Mouse (Mus musculus) kidney, adult 11 months (tissue): ENCODE data around the gene Fgl2.
A peak's percentile ranks its signal among the peaks of the same experiment; 100 is the strongest.

Experiments used
- DNase-seq: peaks from one replicate; pipeline ENCODE4 v3.0.0; 2022

Fgl2 gene

DNA sequence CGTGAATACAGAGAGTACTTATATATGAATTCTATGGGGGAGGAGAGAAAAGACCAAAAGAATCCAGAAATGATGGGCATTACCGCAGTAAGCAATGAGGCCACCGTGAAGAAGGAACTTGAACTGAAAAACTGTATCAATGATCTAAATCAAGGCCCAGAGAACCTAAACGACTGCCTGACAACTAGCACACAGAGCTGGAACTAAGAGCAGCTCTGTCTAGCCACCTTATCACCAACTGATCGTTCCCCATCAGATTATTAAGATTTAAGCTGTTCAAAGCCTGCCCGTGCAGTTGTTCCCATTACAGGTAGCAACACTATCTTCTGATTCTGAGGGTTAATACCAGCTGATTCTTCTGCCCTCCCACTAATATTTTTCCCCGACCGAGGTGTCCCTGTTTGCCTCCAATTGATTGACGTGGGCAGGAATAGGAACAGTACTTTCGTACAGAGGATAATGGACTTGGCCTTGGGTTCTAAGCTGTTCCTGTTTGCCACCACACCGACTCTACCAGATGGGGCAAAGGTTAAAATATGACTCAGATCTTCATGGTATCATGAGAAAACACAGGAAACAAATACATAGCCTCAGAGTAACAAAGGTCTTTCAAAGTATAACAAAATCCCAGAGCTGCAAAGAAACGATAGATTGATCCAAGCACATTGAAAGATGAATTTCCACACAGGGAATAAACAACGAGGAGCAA lies 12.0 kb downstream of the Fgl2 start:
- DNase-seq = no peak

DNA sequence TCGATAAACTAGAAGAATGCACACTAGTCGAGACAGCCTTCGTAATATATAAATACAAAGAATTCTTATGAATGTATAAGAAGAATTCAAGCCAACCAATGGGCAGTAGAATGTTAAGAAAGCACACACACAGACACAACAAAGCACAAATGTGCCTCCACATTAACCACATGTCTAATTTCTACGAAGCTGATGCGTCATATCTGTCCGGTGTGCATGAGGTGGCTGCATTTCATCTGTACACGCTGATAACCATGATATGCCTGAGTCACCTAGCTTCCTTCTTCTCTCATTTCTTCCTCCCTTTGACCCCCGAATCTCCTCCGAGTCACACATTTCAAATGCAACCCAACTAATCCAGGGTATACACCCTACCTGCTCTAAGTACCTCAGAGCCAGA lies 12.5 kb downstream of the Fgl2 start:
- DNase-seq = no peak

DNA sequence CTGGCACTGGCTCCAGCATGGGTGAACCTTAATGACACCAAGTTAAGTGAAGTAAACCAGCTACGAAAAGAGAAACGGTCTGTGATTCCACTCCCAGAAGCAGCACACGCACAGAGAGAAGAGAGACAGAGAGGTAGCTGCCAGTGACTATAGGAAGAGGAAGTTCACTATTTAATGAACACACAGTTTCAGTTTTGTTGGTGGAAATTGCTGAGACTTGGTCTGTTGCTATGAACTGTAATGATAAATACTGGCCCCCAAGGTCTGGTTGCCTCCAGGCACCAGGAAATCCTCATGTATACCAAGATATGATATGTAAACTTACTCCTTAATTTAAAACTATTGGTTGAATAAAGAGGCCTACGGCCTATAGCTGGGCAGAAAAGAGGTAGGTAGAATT lies 14.0 kb downstream of the Fgl2 start:
- no peak for DNase-seq

DNA sequence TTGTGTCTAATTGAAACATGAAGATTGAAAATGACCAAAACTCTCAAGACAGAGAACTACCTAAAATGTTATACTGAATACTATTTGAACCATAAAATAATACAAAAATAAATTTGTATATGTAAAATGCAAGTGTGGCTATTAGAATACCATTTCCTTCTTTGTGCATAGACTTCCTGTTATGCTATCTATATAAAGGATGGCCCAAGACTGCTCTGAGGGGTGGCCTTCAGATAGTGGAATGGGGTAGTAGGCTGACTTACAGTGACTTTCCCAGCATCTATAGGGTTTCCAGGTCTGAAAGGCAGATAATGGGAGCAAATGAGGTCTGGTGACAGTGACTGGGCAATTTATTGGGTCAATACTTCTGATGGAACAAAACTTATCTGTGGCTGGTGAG lies 14.9 kb downstream of the Fgl2 start:
- no peak for DNase-seq

DNA sequence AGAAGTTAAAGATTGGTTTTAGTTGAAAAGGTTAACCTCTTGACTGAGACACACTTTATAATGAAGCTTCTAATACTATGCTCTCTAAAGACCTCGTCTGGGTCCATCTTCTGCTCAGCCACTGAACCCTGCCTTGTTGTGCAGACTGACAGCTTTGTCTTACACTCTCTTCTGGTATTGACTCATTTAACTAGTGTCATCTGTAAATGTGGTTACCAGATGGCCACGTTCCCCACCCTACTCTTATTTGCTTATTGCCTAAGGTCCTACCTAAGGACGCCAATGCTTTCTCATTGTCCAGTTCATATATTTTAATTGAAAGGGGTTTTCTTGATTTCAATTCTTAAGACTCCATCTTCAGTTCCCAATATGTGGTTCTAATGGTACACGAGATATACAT lies 16.4 kb downstream of the Fgl2 start:
- DNase-seq = no peak

DNA sequence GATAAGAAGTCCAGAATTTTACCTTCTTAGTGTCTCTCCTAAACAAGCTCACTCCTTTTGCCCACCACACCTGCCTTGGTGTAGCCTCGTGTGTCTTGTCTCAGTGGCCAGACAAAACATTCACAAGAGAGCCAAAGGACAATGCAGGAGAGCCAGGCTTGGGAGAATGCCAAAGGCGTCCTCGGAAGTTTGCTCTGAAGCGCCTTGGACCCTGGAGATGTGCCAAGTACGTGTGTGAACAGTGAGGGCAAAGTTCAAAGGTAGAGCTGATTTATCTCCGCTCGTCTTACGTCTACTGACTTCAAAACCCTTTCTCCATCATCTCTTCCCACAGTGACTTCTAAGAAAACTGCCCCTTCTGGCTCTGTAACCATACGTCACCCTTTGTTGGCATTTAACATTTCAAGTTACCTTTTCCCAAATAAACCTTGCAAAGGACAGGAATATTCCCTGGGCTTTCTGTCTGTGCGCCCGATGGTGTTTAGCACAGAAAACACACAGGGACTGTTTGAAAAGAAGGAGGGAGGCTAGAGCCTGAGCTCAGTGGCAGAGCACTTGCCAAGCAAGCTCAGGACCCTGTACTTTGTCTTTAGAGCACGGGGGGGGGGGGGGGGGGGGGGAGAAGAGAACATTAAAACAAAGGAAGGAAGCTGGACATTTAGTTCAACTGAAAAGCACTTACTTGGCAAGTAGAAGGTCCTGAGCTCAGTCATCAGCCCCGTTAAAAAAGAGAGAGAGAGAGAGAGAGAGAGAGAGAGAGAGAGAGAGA lies 19.4 kb downstream of the Fgl2 start:
- DNase-seq = peak; percentile 72

DNA sequence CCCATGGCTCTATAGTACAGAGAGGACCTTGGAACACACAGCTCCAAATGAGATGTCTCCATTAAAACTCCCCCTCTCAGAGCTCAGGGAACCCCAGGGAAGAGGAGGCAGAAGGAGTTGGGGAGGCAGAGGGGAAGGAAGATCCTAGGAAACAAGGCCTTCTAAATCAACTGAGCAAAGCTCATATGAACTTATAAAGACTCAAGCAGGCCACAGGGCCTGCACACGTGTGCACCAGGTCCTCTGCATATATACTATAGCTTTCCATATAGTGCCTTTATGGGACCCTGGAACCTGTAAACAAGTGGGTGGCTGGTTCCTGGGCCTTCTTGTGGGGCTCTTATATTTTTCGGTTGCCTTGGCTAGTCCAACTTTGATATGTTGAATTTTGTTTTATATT lies 22.1 kb downstream of the Fgl2 start:
- DNase-seq = no peak

DNA sequence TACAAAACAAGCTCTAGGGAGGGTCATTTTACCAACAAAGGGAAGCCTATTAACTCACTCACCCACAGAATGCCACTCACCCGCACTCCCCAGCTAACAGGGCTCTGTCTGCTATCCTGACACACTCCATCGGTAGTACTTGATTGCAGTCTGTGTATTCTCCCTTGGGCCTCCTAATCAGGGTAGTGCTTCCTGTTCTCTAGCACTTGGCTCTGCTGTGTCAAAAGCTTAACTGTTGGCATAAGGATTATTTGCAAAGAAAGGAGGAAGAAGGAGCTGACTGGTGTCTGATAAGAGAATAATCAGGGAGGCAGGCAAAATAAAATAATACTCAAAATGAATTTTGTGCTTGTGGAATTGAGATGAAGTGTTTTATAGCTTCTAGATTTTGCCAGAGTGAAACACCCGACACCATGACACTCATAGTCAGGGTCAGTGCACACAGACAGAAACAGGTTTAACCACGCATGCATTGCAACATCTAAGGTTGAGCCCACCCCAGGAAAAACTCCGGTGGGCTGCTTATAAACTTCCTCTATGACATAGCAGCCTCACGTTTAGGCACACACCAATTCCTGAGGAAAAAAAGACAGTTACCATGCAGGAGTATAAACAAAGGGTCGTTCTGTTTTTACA lies 22.9 kb downstream of the Fgl2 start:
- DNase-seq = no peak

DNA sequence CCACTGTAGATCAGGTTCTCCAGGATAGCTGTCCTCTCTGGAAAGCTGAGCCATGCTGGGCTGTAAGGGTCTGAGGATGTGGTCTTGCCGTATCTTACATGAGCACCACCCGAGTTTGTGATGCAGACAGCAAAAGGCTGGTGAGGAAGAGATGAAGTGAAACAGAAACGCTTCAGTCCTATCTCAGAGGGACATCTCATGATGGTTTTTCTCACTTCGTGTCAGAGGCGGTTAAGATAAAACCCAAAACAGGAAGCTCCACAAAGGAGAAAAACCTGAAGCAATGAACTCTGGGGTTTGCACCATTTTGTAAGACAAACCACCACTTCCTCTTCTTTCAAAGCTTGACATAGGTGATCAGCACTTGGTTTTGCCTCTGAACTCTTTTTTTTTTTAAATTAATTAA lies 38.8 kb downstream of the Fgl2 start:
- DNase-seq = no peak

DNA sequence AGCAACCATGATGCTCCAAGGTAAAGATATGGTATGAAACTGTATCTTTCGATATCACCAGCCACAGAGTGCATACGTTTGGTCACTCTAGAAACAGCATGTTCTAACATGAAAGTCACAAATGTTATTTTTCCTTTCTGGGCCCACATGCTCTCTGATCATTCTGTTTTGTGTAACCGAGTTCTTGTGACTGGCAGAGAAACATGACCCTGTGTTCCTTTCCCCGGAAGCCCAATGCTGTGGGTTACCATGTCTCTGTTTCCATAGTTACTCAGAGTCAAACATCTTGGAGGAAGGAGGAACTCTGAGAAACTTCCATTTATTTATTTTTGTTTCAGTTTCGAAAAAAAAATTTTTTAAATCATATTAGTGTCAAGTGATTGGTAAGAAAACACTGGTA lies 39.6 kb downstream of the Fgl2 start:
- no peak for DNase-seq

DNA sequence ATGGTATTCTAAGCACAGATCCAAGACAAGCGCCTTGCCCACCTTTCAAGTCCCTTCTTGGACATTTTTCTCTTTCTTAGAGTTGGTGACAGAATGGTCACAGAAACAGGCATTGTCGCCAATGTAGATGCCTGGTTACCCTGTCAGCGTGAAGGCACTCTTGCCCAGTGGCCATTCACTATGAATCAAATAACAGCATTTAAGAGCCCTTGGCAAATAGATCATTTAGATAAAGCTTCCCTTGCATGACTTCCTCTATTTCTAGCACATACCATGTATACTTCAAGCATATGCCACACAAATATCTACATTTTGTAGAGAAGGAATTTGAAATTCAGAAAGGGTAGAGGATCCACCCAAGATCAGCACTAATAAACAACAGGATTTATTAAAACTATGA lies 40.9 kb downstream of the Fgl2 start:
- no peak for DNase-seq

DNA sequence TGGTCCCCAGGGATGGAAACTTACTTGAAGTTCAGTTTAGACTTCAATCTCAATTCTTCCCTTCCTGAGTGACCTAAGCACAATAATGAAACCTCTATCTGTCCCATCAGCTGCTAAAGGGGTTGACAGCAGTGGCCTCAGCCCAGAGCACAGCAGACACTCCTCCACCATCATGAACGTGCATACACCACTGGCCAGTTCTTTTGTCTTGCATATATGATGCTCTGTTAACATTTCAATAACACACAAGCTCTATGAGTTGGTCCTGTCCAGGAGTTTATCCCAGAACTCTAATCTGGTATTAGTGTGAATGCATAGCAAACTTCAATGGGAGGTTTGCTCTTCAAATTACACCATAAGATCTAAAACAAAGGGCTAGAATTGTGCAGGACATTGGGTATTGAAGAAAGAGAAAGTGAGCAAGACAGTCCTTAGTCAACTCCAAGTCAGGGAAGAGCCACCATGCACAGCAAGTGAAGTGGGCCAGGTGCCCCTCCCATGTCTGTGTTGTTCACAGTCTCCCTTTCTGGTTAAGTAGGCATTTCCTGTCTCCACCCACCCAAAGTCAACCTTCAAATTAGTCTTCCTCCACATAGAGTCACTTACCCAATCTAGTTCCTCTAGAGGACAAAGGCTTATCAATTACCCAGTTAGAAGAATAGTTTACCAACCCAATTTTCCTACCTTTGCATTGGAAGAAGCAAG lies 41.8 kb downstream of the Fgl2 start:
- DNase-seq = no peak

DNA sequence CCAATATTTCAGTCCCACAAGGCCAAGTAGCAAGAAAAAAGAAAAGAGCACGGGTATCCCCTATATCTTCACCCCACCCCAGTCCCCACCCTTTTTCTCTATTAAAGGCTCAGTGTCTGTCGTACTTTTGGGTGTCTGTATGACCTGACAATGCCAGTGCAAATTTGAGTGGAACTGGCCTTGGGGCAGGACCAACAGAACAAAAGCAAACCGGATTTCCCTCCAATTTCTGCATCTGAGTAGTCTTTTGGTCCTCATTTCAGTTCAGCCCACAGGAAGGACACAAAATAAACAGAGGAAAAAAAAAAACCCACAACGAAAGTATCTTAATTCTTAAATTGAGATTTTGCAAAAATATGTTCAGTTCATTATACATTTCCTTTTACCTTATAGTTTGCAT lies 46.2 kb downstream of the Fgl2 start:
- no peak for DNase-seq

DNA sequence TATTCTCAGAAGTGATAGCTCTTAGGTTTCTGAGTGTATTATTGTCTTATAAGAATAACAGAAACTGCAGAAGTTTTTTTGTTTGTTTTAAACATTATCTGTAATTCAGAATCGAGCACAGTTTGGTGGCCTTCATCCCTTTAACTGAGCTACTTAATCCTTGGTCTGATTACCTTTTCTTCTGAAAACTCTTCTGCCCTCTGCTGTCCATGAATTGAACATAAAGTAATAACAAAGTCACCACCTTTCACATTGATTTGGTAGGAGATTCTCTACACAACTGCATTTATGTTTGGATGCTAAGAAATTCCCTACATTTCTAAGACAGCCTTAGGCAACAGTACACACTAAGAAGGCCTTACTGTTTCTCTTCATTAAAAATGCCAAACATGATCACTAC lies 48.2 kb downstream of the Fgl2 start:
- no peak for DNase-seq

DNA sequence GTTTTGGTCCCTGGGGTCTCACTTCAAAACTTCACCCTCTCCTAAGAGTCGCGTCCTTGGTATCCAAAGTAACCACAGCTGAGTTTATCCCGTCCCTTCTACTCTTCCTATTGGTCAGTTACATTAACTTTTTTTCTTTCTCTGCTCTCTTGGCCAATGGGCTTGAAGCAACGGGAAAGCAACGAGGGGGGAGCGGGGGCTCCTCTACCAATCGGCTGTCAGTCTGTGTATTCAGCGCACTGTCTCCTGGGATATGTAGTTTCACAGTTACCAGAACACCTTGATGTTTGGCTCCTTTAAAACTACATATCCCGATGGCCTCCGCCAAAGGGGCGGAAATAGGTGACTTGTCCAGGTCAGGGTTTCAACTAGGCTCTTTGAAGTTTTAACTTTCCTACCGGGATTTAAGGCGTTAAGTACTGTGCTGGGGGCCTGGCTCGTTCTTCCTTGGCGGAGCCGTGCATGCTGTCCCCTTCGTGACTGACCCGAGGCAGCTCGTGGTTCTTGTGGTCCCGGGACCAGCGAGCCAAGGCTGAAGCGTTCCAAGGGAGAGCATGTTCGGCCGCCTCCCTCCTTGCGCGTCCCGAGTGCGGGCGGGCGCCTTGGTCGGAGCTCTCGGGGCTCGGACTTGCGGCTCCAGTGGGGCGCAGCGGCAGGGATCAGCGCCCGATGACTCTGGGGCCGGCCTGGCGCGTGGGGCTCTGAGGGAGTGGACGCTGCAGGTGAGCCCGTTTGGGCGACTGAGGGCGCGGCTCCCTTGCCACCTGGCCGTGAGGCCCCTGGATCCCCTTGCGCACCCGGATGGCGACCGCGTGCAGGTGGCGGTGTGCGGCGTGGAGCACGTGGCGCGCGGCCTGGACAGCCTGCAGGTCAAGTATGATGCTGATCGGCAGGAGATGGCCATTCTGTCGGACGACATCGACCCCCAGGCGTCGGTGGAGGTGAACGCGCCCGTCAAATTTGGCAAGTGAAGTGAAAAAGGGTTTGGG lies 52.5 kb downstream of the Fgl2 start, which contains the start of the genes Ccdc146 and Fam185a:
Ccdc146 (minus strand) TSS at position 64 of the 989 bp plus-strand sequence.
Fam185a (plus strand) TSS at position 345 of the 989 bp plus-strand sequence.
- peak; percentile 98 for DNase-seq

DNA sequence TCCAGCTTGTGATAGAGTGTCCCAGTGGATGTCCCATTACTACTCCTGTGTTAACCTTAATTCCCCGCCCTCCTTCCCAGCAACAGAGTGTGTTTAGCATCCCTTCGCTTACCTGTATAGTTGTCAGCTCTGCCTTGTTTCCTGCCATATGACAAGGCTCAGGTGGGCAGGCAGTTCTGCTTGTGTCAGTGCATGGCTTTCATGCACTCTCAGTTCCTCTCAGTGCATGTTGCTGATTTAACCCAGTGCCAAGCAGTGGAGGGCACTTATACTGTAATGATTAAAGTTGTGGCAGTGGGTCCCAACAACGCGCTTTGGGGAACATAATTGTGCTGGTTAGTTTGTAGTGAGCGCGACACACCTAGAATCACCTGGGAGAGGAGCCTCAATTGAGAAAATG lies 54.2 kb downstream of the Fgl2 start:
- DNase-seq = no peak
